Mouse (Mus musculus): ENCODE results near the gene Gsk3a.
"Not testable (repeated sequence)": the region's sequence is repeated elsewhere in the genome, so short reads cannot be mapped to it uniquely, and the experiment has no call there.

The Gsk3a gene

GRCm38 (mm10) chr7:25273259-25274241, 35.9 kb upstream of the Gsk3a start:
- no peak for DNase-seq (ENCODE audit: low read depth, low spot score)

GRCm38 (mm10) chr7:25272445-25273258, 35.0 kb upstream of the Gsk3a start:
- no peak for DNase-seq (ENCODE audit: low read depth, low spot score)

GRCm38 (mm10) chr7:25271651-25272444, 34.2 kb upstream of the Gsk3a start:
- DNase-seq (ENCODE audit: low read depth, low spot score) = no peak

GRCm38 (mm10) chr7:25270652-25271633, 33.3 kb upstream of the Gsk3a start:
- DNase-seq (ENCODE audit: low read depth, low spot score) = no peak

GRCm38 (mm10) chr7:25269545-25270271, 32.1 kb upstream of the Gsk3a start:
- no peak for DNase-seq (ENCODE audit: low read depth, low spot score)

- no peak for DNase-seq (ENCODE audit: low read depth, low spot score)
These were observed 31.4 kb upstream of the Gsk3a start for GRCm38 (mm10) chr7:25269029-25269428.

GRCm38 (mm10) chr7:25268588-25268987, 30.9 kb upstream of the Gsk3a start:
- DNase-seq (ENCODE audit: low read depth, low spot score) = no peak

GRCm38 (mm10) chr7:25267751-25268463, 30.3 kb upstream of the Gsk3a start:
- DNase-seq (ENCODE audit: low read depth, low spot score) = peak; percentile 100

GRCm38 (mm10) chr7:25267301-25267750, 29.7 kb upstream of the Gsk3a start, which contains the start of gene Cic:
Gene Cic, plus strand, starts transcription at chr7:25267704.
- peak; percentile 99 for DNase-seq (ENCODE audit: low read depth, low spot score)

- DNase-seq (ENCODE audit: low read depth, low spot score) = no peak
These were observed 28.7 kb upstream of the Gsk3a start for GRCm38 (mm10) chr7:25266180-25266962.

- not testable (repeated sequence) for DNase-seq (ENCODE audit: low read depth, low spot score)
These were observed 28.1 kb upstream of the Gsk3a start for GRCm38 (mm10) chr7:25265743-25266142.

- DNase-seq (ENCODE audit: low read depth, low spot score) = no peak
These were observed 26.6 kb upstream of the Gsk3a start for GRCm38 (mm10) chr7:25263968-25264870.

- DNase-seq (ENCODE audit: low read depth, low spot score) = no peak
These were observed 24.2 kb upstream of the Gsk3a start for GRCm38 (mm10) chr7:25261896-25262295.

- no peak for DNase-seq (ENCODE audit: low read depth, low spot score)
These were observed 14.2 kb upstream of the Gsk3a start for GRCm38 (mm10) chr7:25251822-25252221.

GRCm38 (mm10) chr7:25251071-25251791, 13.6 kb upstream of the Gsk3a start:
- peak; percentile 79 for DNase-seq (ENCODE audit: low read depth, low spot score)

Measured in mesoderm, embryonic 11.5 days (tissue).